Mouse (Mus musculus): ENCODE measurements around the gene Prkcq.
A peak's percentile ranks its signal among the peaks of the same experiment; 100 is the strongest.

DNA sequence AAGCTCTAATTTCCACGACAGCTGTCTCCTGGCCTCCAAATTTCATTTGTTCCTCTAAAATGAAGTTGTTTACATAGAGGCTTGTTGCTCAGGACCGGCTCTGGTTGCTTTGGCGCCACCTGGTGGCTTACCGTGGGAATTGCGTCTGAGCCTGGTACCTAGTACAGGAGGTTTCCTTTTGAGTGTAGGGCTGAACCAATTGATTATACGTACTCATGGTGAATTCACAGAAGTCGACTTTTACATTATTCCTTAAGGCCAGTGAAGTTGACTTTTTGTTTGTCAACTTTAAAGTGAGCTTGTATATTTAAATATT, 116.6 kb downstream of the Prkcq start:
- TF ChIP-seq POLR2A (IDR thresholded peaks at IDR 0.05; ENCODE audit: insufficient read depth, low read depth, low read length): no peak
- TF ChIP-seq CTCF (IDR thresholded peaks at IDR 0.05; ENCODE audit: insufficient read depth, low read depth, low read length): peak; percentile 94

Measured in olfactory bulb, adult 2 months (tissue).